ENCODE assay signal across 8 mouse cellular contexts in genomic region chr12:28675925-28676209, GRCm38 (mm10). TPM values are rescaled to one million over a fixed set of nuclear protein-coding genes. Genes with fewer than 3 reads are reported as not detected.
DNase-seq lines count a peak whose midpoint lies in the region; ATAC-seq and TF ChIP-seq lines count a peak whose summit lies in the region.

No protein-coding gene starts in this region.

- H3K9ac ChIP-seq in hindbrain, embryonic 13.5 days: peak overlapping the region; percentile 77
- peak overlapping the region; percentile 57 for H3K9ac ChIP-seq in midbrain, embryonic 14.5 days (replicated peaks; ENCODE audit: low read length)

- peak overlapping the region; percentile 68 for H3K4me3 ChIP-seq in kidney, adult 2 months (ENCODE audit: insufficient read depth, low read depth, low read length)
- peak overlapping the region; percentile 89 for H3K4me3 ChIP-seq in bone marrow macrophage, adult 2 months (ENCODE audit: insufficient read depth, low read length)
- H3K4me3 ChIP-seq in hindbrain, embryonic 13.5 days: peak overlapping the region; percentile 51
- H3K4me3 ChIP-seq in midbrain, embryonic 14.5 days (replicated peaks; ENCODE audit: low read depth, low read length): peak overlapping the region; percentile 46; the same call in 1 of the 2 replicates

- 52% methylated on average over 5 of the region's 5 CpGs for WGBS in kidney, adult 2 months
- WGBS in hindbrain, embryonic 13.5 days: 70% methylated on average over 5 of the region's 5 CpGs
- WGBS in midbrain, embryonic 14.5 days: 64% methylated on average over 5 of the region's 5 CpGs

- DNase-seq in kidney, adult 2 months: no peak
- no peak for DNase-seq in kidney, postnatal 36 days
- no peak for DNase-seq in midbrain, embryonic 14.5 days
- no peak for DNase-seq in left cerebral cortex, adult 18-20 months (ENCODE audit: low spot score in 2 of 2)
- no peak for DNase-seq in cerebellum, postnatal 14 days

- H3K9me3 ChIP-seq in hindbrain, embryonic 13.5 days: no peaks in the 10 kb centered on the region
- H3K9me3 ChIP-seq in midbrain, embryonic 14.5 days (ENCODE audit: control insufficient read depth, low read length): no peaks in the 10 kb centered on the region

- H3K4me2 ChIP-seq in hindbrain, embryonic 13.5 days: peak overlapping the region; percentile 60
- peak overlapping the region; percentile 52 for H3K4me2 ChIP-seq in midbrain, embryonic 14.5 days (ENCODE audit: low read length)

- H3K27me3 ChIP-seq in kidney, adult 2 months (replicated peaks; ENCODE audit: control insufficient read depth, insufficient read depth, low read length): no peaks in the 10 kb centered on the region
- no peaks in the 10 kb centered on the region for H3K27me3 ChIP-seq in hindbrain, embryonic 13.5 days
- no peaks in the 10 kb centered on the region for H3K27me3 ChIP-seq in midbrain, embryonic 14.5 days (ENCODE audit: control insufficient read depth, insufficient read depth, low read length)

- no peak for TF ChIP-seq POLR2A in kidney, adult 2 months (IDR thresholded peaks at IDR 0.05; ENCODE audit: low read depth, low read length)
- TF ChIP-seq POLR2A in bone marrow macrophage, adult 2 months (IDR thresholded peaks at IDR 0.05; ENCODE audit: borderline replicate concordance, low read depth, low read length): no peak

- peaks cover 5% of the 10 kb centered on the region; the same call in 1 of the 2 replicates for H3K4me1 ChIP-seq in kidney, adult 2 months (ENCODE audit: control insufficient read depth, insufficient read depth, low read length)
- H3K4me1 ChIP-seq in bone marrow macrophage, adult 2 months (ENCODE audit: control insufficient read depth, insufficient read depth, low read length): peaks cover 3% of the 10 kb centered on the region; the same call in 1 of the 2 replicates
- H3K4me1 ChIP-seq in hindbrain, embryonic 13.5 days (replicated peaks): peaks cover 15% of the 10 kb centered on the region
- peaks cover 11% of the 10 kb centered on the region for H3K4me1 ChIP-seq in midbrain, embryonic 14.5 days (ENCODE audit: control insufficient read depth, insufficient read depth, low read length)

- TF ChIP-seq CTCF in kidney, adult 2 months (conservative IDR thresholded peaks at IDR 0.05; ENCODE audit: insufficient read depth, insufficient read length, low read depth, low read length): no peak
- TF ChIP-seq CTCF in bone marrow macrophage, adult 2 months (IDR thresholded peaks at IDR 0.05; ENCODE audit: low read depth, low read length): no peak

- H3K36me3 ChIP-seq in kidney, adult 2 months (ENCODE audit: control insufficient read depth, insufficient read depth, low read length): no peaks in the 10 kb centered on the region
- H3K36me3 ChIP-seq in hindbrain, embryonic 13.5 days: peaks cover 6% of the 10 kb centered on the region; the same call in 1 of the 2 replicates
- no peaks in the 10 kb centered on the region for H3K36me3 ChIP-seq in midbrain, embryonic 14.5 days (ENCODE audit: control insufficient read depth, insufficient read depth, low read length)

- peak overlapping the region; percentile 53 for H3K27ac ChIP-seq in kidney, adult 2 months (ENCODE audit: insufficient read depth, low read depth, low read length)
- peak overlapping the region; percentile 96 for H3K27ac ChIP-seq in bone marrow macrophage, adult 2 months (ENCODE audit: insufficient read depth, low read depth, low read length)
- peak overlapping the region; percentile 95 for H3K27ac ChIP-seq in hindbrain, embryonic 13.5 days
- peak overlapping the region; percentile 90 for H3K27ac ChIP-seq in midbrain, embryonic 14.5 days (replicated peaks; ENCODE audit: low read depth, low read length)

- 0 out of 2 replicates have a peak, but pooled peaks have one; percentile 1 for ATAC-seq in hindbrain, embryonic 13.5 days (ENCODE audit: low FRiP score)
- no peak for ATAC-seq in midbrain, embryonic 14.5 days (ENCODE audit: low FRiP score, low TSS enrichment)
- no peak for ATAC-seq in monocyte, adult 5-6 weeks (replicated peaks; ENCODE audit: insufficient number of reproducible peaks, low FRiP score, low TSS enrichment, poor library complexity, severe bottlenecking)

RNA-seq across cellular contexts. Expression of gene Adi1, which starts 0.8 kb away (rescaled TPM):
- polyA plus RNA-seq in kidney, adult 2 months (2012; rRNA removed): 35.2 and 53.9 TPM in 2 replicates
- 38.8 and 39.3 TPM in 2 replicates for polyA plus RNA-seq in bone marrow macrophage, adult 2 months (2012; ENCODE audit: insufficient read depth, insufficient read length, missing spikeins)
- 31.5 and 33.7 TPM in 2 replicates for polyA plus RNA-seq in hindbrain, embryonic 13.5 days (2015; fragmentation: Nextera tagmentation; extraction: Ambion mirVana)
- 21.0 and 28.4 TPM in 2 replicates for polyA plus RNA-seq in midbrain, embryonic 14.5 days (2014; fragmentation: Nextera tagmentation; extraction: Ambion mirVana)
- 10 to 100 TPM; 36.5 to 37.2 TPM for total RNA-seq in left cerebral cortex, adult 18-20 months (2021)
- 2.1 to 9.3 TPM (median 4.4 TPM) in 3 replicates for total RNA-seq in monocyte, adult 5-6 weeks (2017)

RNA-seq across cellular contexts. Expression of gene Rnaseh1, which starts 26.5 kb away (rescaled TPM):
- polyA plus RNA-seq in kidney, adult 2 months (2012; rRNA removed): 8.5 and 9.8 TPM in 2 replicates
- 16.0 and 20.8 TPM in 2 replicates for polyA plus RNA-seq in bone marrow macrophage, adult 2 months (2012; ENCODE audit: insufficient read depth, insufficient read length, missing spikeins)
- polyA plus RNA-seq in hindbrain, embryonic 13.5 days (2015; fragmentation: Nextera tagmentation; extraction: Ambion mirVana): 22.5 and 27.1 TPM in 2 replicates
- 18.3 and 18.6 TPM in 2 replicates for polyA plus RNA-seq in midbrain, embryonic 14.5 days (2014; fragmentation: Nextera tagmentation; extraction: Ambion mirVana)
- total RNA-seq in left cerebral cortex, adult 18-20 months (2021): 10 to 100 TPM; 13.1 to 16.2 TPM
- total RNA-seq in monocyte, adult 5-6 weeks (2017): 11.4 to 33.2 TPM (median 23.3 TPM) in 3 replicates

RNA-seq across cellular contexts. Expression of gene Rps7, which starts 40.1 kb away (rescaled TPM):
- polyA plus RNA-seq in kidney, adult 2 months (2012; rRNA removed): 212 and 286 TPM in 2 replicates
- polyA plus RNA-seq in bone marrow macrophage, adult 2 months (2012; ENCODE audit: insufficient read depth, insufficient read length, missing spikeins): 659 and 814 TPM in 2 replicates
- 522 and 548 TPM in 2 replicates for polyA plus RNA-seq in hindbrain, embryonic 13.5 days (2015; fragmentation: Nextera tagmentation; extraction: Ambion mirVana)
- polyA plus RNA-seq in midbrain, embryonic 14.5 days (2014; fragmentation: Nextera tagmentation; extraction: Ambion mirVana): 653 and 682 TPM in 2 replicates
- total RNA-seq in left cerebral cortex, adult 18-20 months (2021): 100 to 1,000 TPM; 302 to 311 TPM
- total RNA-seq in monocyte, adult 5-6 weeks (2017): 1,908 to 2,689 TPM (median 2,348 TPM) in 3 replicates

RNA-seq across cellular contexts. Expression of gene Colec11, which starts 52.7 kb away (rescaled TPM):
- polyA plus RNA-seq in kidney, adult 2 months (2012; rRNA removed): 1.6 and 1.7 TPM in 2 replicates
- 0.56 TPM in 1 of 2 replicates, not detected in the other for polyA plus RNA-seq in bone marrow macrophage, adult 2 months (2012; ENCODE audit: insufficient read depth, insufficient read length, missing spikeins)
- 1.1 and 1.5 TPM in 2 replicates for polyA plus RNA-seq in hindbrain, embryonic 13.5 days (2015; fragmentation: Nextera tagmentation; extraction: Ambion mirVana)
- 0.72 and 0.93 TPM in 2 replicates for polyA plus RNA-seq in midbrain, embryonic 14.5 days (2014; fragmentation: Nextera tagmentation; extraction: Ambion mirVana)
- total RNA-seq in left cerebral cortex, adult 18-20 months (2021): under 1 TPM; 0.30 to 0.58 TPM
- total RNA-seq in monocyte, adult 5-6 weeks (2017): not detected in 3 replicates
